Mouse (Mus musculus): ENCODE measurements around the gene Pard6a. TPM values are rescaled to one million over a fixed set of nuclear protein-coding genes. Genes with fewer than 3 reads are reported as not detected.

Gene Pard6a
- 19.0 and 20.4 TPM in 2 replicates for polyA plus RNA-seq (2012; rRNA removed; ENCODE audit: low replicate concordance)

GRCm38 (mm10) chr8:105700966-105701824 is at the start of gene Pard6a, which contains the start of gene Acd:
Gene Pard6a (plus strand): TSS chr8:105701148.
Gene Acd (minus strand): TSS chr8:105701102.

GRCm38 (mm10) chr8:105685796-105686308 is 15.1 kb upstream of the Pard6a start, which contains the start of gene Carmil2:
Gene Carmil2 (plus strand): TSS chr8:105686274.

GRCm38 (mm10) chr8:105707498-105708403 is 6.8 kb downstream of the Pard6a start, which contains the start of the genes 4933405L10Rik and Enkd1:
Gene 4933405L10Rik (plus strand): TSS chr8:105707655.
Gene Enkd1 (minus strand): TSS chr8:105708210.

Other genes starting within 250 kb of the Pard6a start
- 150 and 216 TPM in 2 replicates for gene Tppp3, start 229.6 kb upstream of the Pard6a start, polyA plus RNA-seq (2012; rRNA removed; ENCODE audit: low replicate concordance)
- gene Zdhhc1, start 204.2 kb upstream of the Pard6a start, polyA plus RNA-seq (2012; rRNA removed; ENCODE audit: low replicate concordance) = 57.4 and 64.6 TPM in 2 replicates
- 0.89 and 1.1 TPM in 2 replicates for gene Hsd11b2, start 182.4 kb upstream of the Pard6a start, polyA plus RNA-seq (2012; rRNA removed; ENCODE audit: low replicate concordance)
- gene Atp6v0d1, start 135.1 kb upstream of the Pard6a start, polyA plus RNA-seq (2012; rRNA removed; ENCODE audit: low replicate concordance) = 97.3 and 171 TPM in 2 replicates
- gene Ripor1, start 95.9 kb upstream of the Pard6a start, polyA plus RNA-seq (2012; rRNA removed; ENCODE audit: low replicate concordance) = 27.0 and 36.9 TPM in 2 replicates
- gene Ctcf, start 64.6 kb upstream of the Pard6a start, polyA plus RNA-seq (2012; rRNA removed; ENCODE audit: low replicate concordance) = 11.3 and 19.0 TPM in 2 replicates
- 0.39 TPM in 1 of 2 replicates, not detected in the other for gene Agrp, start 63.8 kb upstream of the Pard6a start, polyA plus RNA-seq (2012; rRNA removed; ENCODE audit: low replicate concordance)
- gene Carmil2, start 14.9 kb upstream of the Pard6a start, polyA plus RNA-seq (2012; rRNA removed; ENCODE audit: low replicate concordance) = 13.1 and 40.2 TPM in 2 replicates
- gene Acd, start within 50 bp of the Pard6a start, polyA plus RNA-seq (2012; rRNA removed; ENCODE audit: low replicate concordance) = 55.9 TPM in 2 replicates
- 0.12 TPM in 1 of 2 replicates, not detected in the other for gene 4933405L10Rik, start 6.5 kb downstream of the Pard6a start, polyA plus RNA-seq (2012; rRNA removed; ENCODE audit: low replicate concordance)
- gene Enkd1, start 7.1 kb downstream of the Pard6a start, polyA plus RNA-seq (2012; rRNA removed; ENCODE audit: low replicate concordance) = 5.1 and 10.4 TPM in 2 replicates
- gene Gfod2, start 57.5 kb downstream of the Pard6a start, polyA plus RNA-seq (2012; rRNA removed; ENCODE audit: low replicate concordance) = 7.4 and 11.3 TPM in 2 replicates
- 30.2 and 35.5 TPM in 2 replicates for gene Ranbp10, start 126.2 kb downstream of the Pard6a start, polyA plus RNA-seq (2012; rRNA removed; ENCODE audit: low replicate concordance)
- not detected in 2 replicates for gene Tsnaxip1, start 126.6 kb downstream of the Pard6a start, polyA plus RNA-seq (2012; rRNA removed; ENCODE audit: low replicate concordance)
- gene Cenpt, start 152.1 kb downstream of the Pard6a start, polyA plus RNA-seq (2012; rRNA removed; ENCODE audit: low replicate concordance) = 13.7 and 18.8 TPM in 2 replicates
- gene Thap11, start 154.0 kb downstream of the Pard6a start, polyA plus RNA-seq (2012; rRNA removed; ENCODE audit: low replicate concordance) = 47.9 and 76.8 TPM in 2 replicates
- 16.7 and 34.9 TPM in 2 replicates for gene Nutf2, start 159.4 kb downstream of the Pard6a start, polyA plus RNA-seq (2012; rRNA removed; ENCODE audit: low replicate concordance)
- gene Edc4, start 179.7 kb downstream of the Pard6a start, polyA plus RNA-seq (2012; rRNA removed; ENCODE audit: low replicate concordance) = 75.2 and 91.4 TPM in 2 replicates
- gene Nrn1l, start 192.4 kb downstream of the Pard6a start, polyA plus RNA-seq (2012; rRNA removed; ENCODE audit: low replicate concordance) = 2.1 and 5.6 TPM in 2 replicates
- gene Pskh1, start 199.3 kb downstream of the Pard6a start, polyA plus RNA-seq (2012; rRNA removed; ENCODE audit: low replicate concordance) = 44.9 and 68.5 TPM in 2 replicates
- 3.0 and 3.2 TPM in 2 replicates for gene Ctrl, start 232.7 kb downstream of the Pard6a start, polyA plus RNA-seq (2012; rRNA removed; ENCODE audit: low replicate concordance)
- 155 and 284 TPM in 2 replicates for gene Psmb10, start 237.3 kb downstream of the Pard6a start, polyA plus RNA-seq (2012; rRNA removed; ENCODE audit: low replicate concordance)
- 4.1 and 5.4 TPM in 2 replicates for gene Lcat, start 242.2 kb downstream of the Pard6a start, polyA plus RNA-seq (2012; rRNA removed; ENCODE audit: low replicate concordance)